In genomic region chr16:17921325-17922162, GRCm38 (mm10) we compare ENCODE assay signal across 8 mouse cellular contexts. TPM values are rescaled to one million over a fixed set of nuclear protein-coding genes. Genes with fewer than 3 reads are reported as not detected.
DNase-seq lines count a peak whose midpoint lies in the region; ATAC-seq and TF ChIP-seq lines count a peak whose summit lies in the region.

No protein-coding gene starts in this region.

- H3K9me3 ChIP-seq in hindbrain, embryonic 14.5 days (ENCODE audit: control insufficient read depth, low read length) = no peaks in the 10 kb centered on the region

- H3K36me3 ChIP-seq in hindbrain, embryonic 14.5 days (replicated peaks; ENCODE audit: control insufficient read depth, insufficient read depth) = peaks cover 20% of the 10 kb centered on the region

- peak overlapping the region; percentile 98 for H3K9ac ChIP-seq in hindbrain, embryonic 14.5 days

- peak; percentile 78 for ATAC-seq in Patski
- peak; percentile 94 for ATAC-seq in hindbrain, embryonic 14.5 days (ENCODE audit: low FRiP score)

- POLR2A ChIA-PET in Patski (lab: Charles Lee) = interaction anchor here (0.5 to 1.9 kb wide), 4 partner anchors 11 to 309 kb away, joined by 3 to 7 read pairs (median 5); partner anchors contain the start of gene Gm20518

- DNase-seq in Patski (ENCODE audit: low read depth, low spot score) = peak; percentile 77
- DNase-seq in cerebellum, postnatal 14 days = peak; percentile 98
- DNase-seq in frontal cortex, postnatal 14 days (ENCODE audit: low spot score in 2 of 2) = peak; percentile 92 to 93
- peak; percentile 100 for DNase-seq in hindbrain, embryonic 14.5 days (ENCODE audit: low spot score)
- DNase-seq in layer of hippocampus, postnatal 36 days = peak; percentile 94
- DNase-seq in lung, postnatal 36 days = peak; percentile 98
- peak; percentile 98 for DNase-seq in retina, postnatal 1 day
- peak; percentile 90 to 91 for DNase-seq in urinary bladder, adult 18-20 months (ENCODE audit: low spot score in 2 of 2)

- CTCF ChIA-PET in Patski (lab: Charles Lee) = interaction anchor here (1.2 to 2.1 kb wide), 3 partner anchors 10 to 37 kb away, joined by 3 to 10 read pairs (median 7); partner anchors contain the start of gene Ess2

- 2% methylated on average over 46 of the region's 47 CpGs for WGBS in hindbrain, embryonic 14.5 days

- peaks cover 12% of the 10 kb centered on the region for H3K27me3 ChIP-seq in Patski
- H3K27me3 ChIP-seq in hindbrain, embryonic 14.5 days (ENCODE audit: control insufficient read depth, insufficient read depth, low read length) = peaks cover 29% of the 10 kb centered on the region

- in situ Hi-C loops in Patski (cut with MboI; ENCODE audit: low pct_unique_long_range_greater_than_20kb) = no loop called here

- H3K4me1 ChIP-seq in hindbrain, embryonic 14.5 days (replicated peaks; ENCODE audit: control insufficient read depth, insufficient read depth, low read length) = peaks cover 19% of the 10 kb centered on the region

- TF ChIP-seq CTCF in Patski (IDR thresholded peaks at IDR 0.05) = no peak

- peak overlapping the region; percentile 72 for H3K4me2 ChIP-seq in hindbrain, embryonic 14.5 days (replicated peaks)

- peak overlapping the region; percentile 93 for H3K27ac ChIP-seq in hindbrain, embryonic 14.5 days

- peak overlapping the region; percentile 88 for H3K4me3 ChIP-seq in hindbrain, embryonic 14.5 days (replicated peaks; ENCODE audit: low read length)

RNA-seq across cellular contexts. Expression of gene Slc25a1, which starts 6.5 kb away (rescaled TPM):
- polyA plus RNA-seq in Patski (2021) = 114 TPM
- 175 and 176 TPM in 2 replicates for polyA plus RNA-seq in hindbrain, embryonic 14.5 days (2014; fragmentation: Nextera tagmentation; extraction: Ambion mirVana)
- 10 to 100 TPM; 37.1 to 39.9 TPM for total RNA-seq in layer of hippocampus, postnatal 36 days (2021)

RNA-seq across cellular contexts. Expression of gene Gsc2, which starts 6.7 kb away (rescaled TPM):
- not detected for polyA plus RNA-seq in Patski (2021)
- polyA plus RNA-seq in hindbrain, embryonic 14.5 days (2014; fragmentation: Nextera tagmentation; extraction: Ambion mirVana) = 0.44 and 1.1 TPM in 2 replicates
- total RNA-seq in layer of hippocampus, postnatal 36 days (2021) = not detected

RNA-seq across cellular contexts. Expression of gene Ess2, which starts 10.4 kb away (rescaled TPM):
- polyA plus RNA-seq in Patski (2021) = 25.7 TPM
- polyA plus RNA-seq in hindbrain, embryonic 14.5 days (2014; fragmentation: Nextera tagmentation; extraction: Ambion mirVana) = 38.9 and 41.0 TPM in 2 replicates
- total RNA-seq in layer of hippocampus, postnatal 36 days (2021) = 10 to 100 TPM; 28.1 to 28.5 TPM

RNA-seq across cellular contexts. Expression of gene Tssk2, which starts 23.1 kb away (rescaled TPM):
- polyA plus RNA-seq in Patski (2021) = 0.08 TPM
- polyA plus RNA-seq in hindbrain, embryonic 14.5 days (2014; fragmentation: Nextera tagmentation; extraction: Ambion mirVana) = not detected in 2 replicates
- not detected for total RNA-seq in layer of hippocampus, postnatal 36 days (2021)

RNA-seq across cellular contexts. Expression of gene Dgcr2, which starts 23.2 kb away (rescaled TPM):
- 75.2 TPM for polyA plus RNA-seq in Patski (2021)
- polyA plus RNA-seq in hindbrain, embryonic 14.5 days (2014; fragmentation: Nextera tagmentation; extraction: Ambion mirVana) = 105 TPM in 2 replicates
- 100 to 1,000 TPM; 106 to 110 TPM for total RNA-seq in layer of hippocampus, postnatal 36 days (2021)

Comparison
In these comparisons a context has a peak if more than half of its experiments do, and no peak if none do; other contexts are left out.
1. Peak in every context shown above with its lines: DNase-seq, ATAC-seq, H3K4me3 ChIP-seq and H3K27ac ChIP-seq.